Mouse (Mus musculus) retina, adult 2 months (tissue): ENCODE results near the gene Olfr154.
"Not testable (repeated sequence)": the region's sequence is repeated elsewhere in the genome, so short reads cannot be mapped to it uniquely, and the experiment has no call there.

Source experiments
- DNase-seq: peaks from one replicate; pipeline ENCODE4 v3.0.0-alpha.2; 2012; ENCODE audit warnings: low read depth, low spot score

The Olfr154 gene

GRCm38 (mm10) chr2:85664355-85664754 is at the start of gene Olfr154:
Gene Olfr154, minus strand, starts transcription at chr2:85664455.
- DNase-seq = not testable (repeated sequence)

GRCm38 (mm10) chr2:85711159-85711558 is 46.9 kb upstream of the Olfr154 start:
- DNase-seq = no peak

- not testable (repeated sequence) for DNase-seq
Observed at GRCm38 (mm10) chr2:85710680-85711079, 46.4 kb upstream of the Olfr154 start.

- DNase-seq = no peak
Observed at GRCm38 (mm10) chr2:85689131-85689530, 24.9 kb upstream of the Olfr154 start, which contains the start of gene Olfr1008. Gene Olfr1008, plus strand, starts transcription at chr2:85689431.

- no peak for DNase-seq
Observed at GRCm38 (mm10) chr2:85678667-85679066, 14.4 kb upstream of the Olfr154 start, which contains the start of gene Olfr1006. Gene Olfr1006, minus strand, starts transcription at chr2:85678767.

- no peak for DNase-seq
Observed at GRCm38 (mm10) chr2:85650604-85651003, 13.7 kb downstream of the Olfr154 start, which contains the start of gene Olfr1002. Gene Olfr1002, minus strand, starts transcription at chr2:85650704.
